ENCODE assay signal across 8 mouse cellular contexts in genomic region chr10:19708277-19709070, GRCm38 (mm10). TPM values are rescaled to one million over a fixed set of nuclear protein-coding genes. Genes with fewer than 3 reads are reported as not detected.
DNase-seq lines count a peak whose midpoint lies in the region; ATAC-seq and TF ChIP-seq lines count a peak whose summit lies in the region.

No protein-coding gene starts in this region.

- WGBS in spleen, adult 2 months = 66% methylated on average over 12 of the region's 12 CpGs
- WGBS in liver, embryonic 15.5 days (ENCODE audit: insufficient replicate concordance) = 41% methylated on average over 12 of the region's 12 CpGs

- ATAC-seq in liver, embryonic 15.5 days (ENCODE audit: insufficient read depth) = peak; percentile 69

- H3K9me3 ChIP-seq in liver, embryonic 15.5 days (replicated peaks) = no peaks in the 10 kb centered on the region

- H3K4me3 ChIP-seq in gastrocnemius, adult 2 months = no peak overlapping the region
- H3K4me3 ChIP-seq in spleen, adult 2 months (ENCODE audit: extremely low read depth, insufficient read depth, insufficient read length) = no peak overlapping the region
- H3K4me3 ChIP-seq in liver, embryonic 15.5 days (replicated peaks) = no peak overlapping the region

- H3K4me2 ChIP-seq in liver, embryonic 15.5 days = no peak overlapping the region

- no peaks in the 10 kb centered on the region for H3K36me3 ChIP-seq in spleen, adult 2 months (ENCODE audit: control insufficient read depth, insufficient read depth, low read length)
- H3K36me3 ChIP-seq in liver, embryonic 15.5 days (replicated peaks) = no peaks in the 10 kb centered on the region

- peak; percentile 74 for TF ChIP-seq CTCF in gastrocnemius, adult 2 months (IDR thresholded peaks at IDR 0.05)
- TF ChIP-seq CTCF in spleen, adult 2 months (IDR thresholded peaks at IDR 0.05; ENCODE audit: extremely low read depth, insufficient read depth, insufficient read length, insufficient replicate concordance) = peak; percentile 52; the same call in 1 of the 2 replicates

- TF ChIP-seq POLR2A in spleen, adult 2 months (IDR thresholded peaks at IDR 0.05; ENCODE audit: low read depth, low read length) = no peak

- intact Hi-C loops in gastrocnemius, adult 2 months (cut with DNase I) = loop anchor here (2.0 kb wide), 1 partner anchor 416 kb away; no protein-coding TSS in a partner anchor
- intact Hi-C loops in gastrocnemius, postnatal 36 days (cut with DNase I) = no loop called here

- peak; percentile 50 for DNase-seq in gastrocnemius, adult 2 months
- DNase-seq in gastrocnemius, postnatal 36 days = no peak
- DNase-seq in spleen, adult 2 months (ENCODE audit: low read depth in 1 of 2, low spot score in 2 of 2) = peak in 1 of 2 experiments; percentile 28
- no peak for DNase-seq in spleen, postnatal 14 days (ENCODE audit: low spot score in 2 of 2)
- DNase-seq in c-Kit-positive CD71-positive TER-119-negative erythroid progenitor cells, embryonic 14.5 days (ENCODE audit: low read depth) = peak; percentile 46
- peak; percentile 65 for DNase-seq in thymus, postnatal 14 days
- DNase-seq in urinary bladder, adult 18-20 months (ENCODE audit: low spot score in 2 of 2) = no peak

- H3K27ac ChIP-seq in gastrocnemius, adult 2 months = no peak overlapping the region
- H3K27ac ChIP-seq in spleen, adult 2 months (ENCODE audit: insufficient read depth, low read length) = no peak overlapping the region
- H3K27ac ChIP-seq in liver, embryonic 15.5 days (replicated peaks) = no peak overlapping the region

- peaks cover 3% of the 10 kb centered on the region; the same call in 1 of the 2 replicates for H3K27me3 ChIP-seq in spleen, adult 2 months (ENCODE audit: control insufficient read depth, insufficient read depth, low read length)
- H3K27me3 ChIP-seq in liver, embryonic 15.5 days = peaks cover 16% of the 10 kb centered on the region

- H3K4me1 ChIP-seq in spleen, adult 2 months (ENCODE audit: control insufficient read depth, insufficient read depth, insufficient read length) = no peaks in the 10 kb centered on the region
- H3K4me1 ChIP-seq in liver, embryonic 15.5 days (replicated peaks) = peaks cover 17% of the 10 kb centered on the region

- no peak overlapping the region for H3K9ac ChIP-seq in liver, embryonic 15.5 days

RNA-seq across cellular contexts. Expression of gene Il20ra, which starts 3.9 kb away (rescaled TPM):
- not detected for total RNA-seq in gastrocnemius, adult 2 months (2021)
- total RNA-seq in gastrocnemius, postnatal 36 days (2021) = not detected
- polyA plus RNA-seq in spleen, adult 2 months (2012; rRNA removed) = 0.07 TPM in 1 of 2 replicates, not detected in the other
- polyA plus RNA-seq in liver, embryonic 15.5 days (2015; fragmentation: Nextera tagmentation; extraction: Ambion mirVana) = 0.05 and 0.07 TPM in 2 replicates

Comparison
In these comparisons a context has a peak if more than half of its experiments do, and no peak if none do; other contexts are left out.
1. DNase-seq: peak in gastrocnemius, adult 2 months (single experiment), c-Kit-positive CD71-positive TER-119-negative erythroid progenitor cells, embryonic 14.5 days (single experiment) and thymus, postnatal 14 days (single experiment); none in gastrocnemius, postnatal 36 days (0 of 2), spleen, postnatal 14 days (0 of 2) and urinary bladder, adult 18-20 months (0 of 2).